Mouse (Mus musculus) C2C12 (cell line): ENCODE data around the gene Pou3f1.

Experiments used
- CEBPB ChIP-seq: IDR thresholded peaks from one replicate; pipeline ENCODE4 v1.6.1; 2011; ENCODE audit warnings: low read depth, mild to moderate bottlenecking, control low read depth, moderate library complexity
- CTCF ChIP-seq: IDR thresholded peaks from one replicate; pipeline ENCODE4 v1.5.1; 2011; ENCODE audit not compliant: control insufficient read depth, insufficient read depth, insufficient read length
- FOSL1 ChIP-seq: IDR thresholded peaks from one replicate; pipeline ENCODE4 v1.8.0; 2011; ENCODE audit warnings: mild to moderate bottlenecking, low read length; ENCODE audit not compliant: poor library complexity, insufficient read depth, severe bottlenecking
- MAX ChIP-seq: IDR thresholded peaks from one replicate; pipeline ENCODE4 v1.6.1; 2011; ENCODE audit warnings: mild to moderate bottlenecking, control low read depth
- MYOD1 ChIP-seq: IDR thresholded peaks from one replicate; pipeline ENCODE4 v1.6.1; 2011; ENCODE audit warnings: low read depth; ENCODE audit not compliant: control insufficient read depth, insufficient read length
- USF1 ChIP-seq: IDR thresholded peaks from one replicate; pipeline ENCODE4 v1.6.1; 2011; ENCODE audit warnings: low read depth, mild to moderate bottlenecking, control low read depth, moderate library complexity

DNA sequence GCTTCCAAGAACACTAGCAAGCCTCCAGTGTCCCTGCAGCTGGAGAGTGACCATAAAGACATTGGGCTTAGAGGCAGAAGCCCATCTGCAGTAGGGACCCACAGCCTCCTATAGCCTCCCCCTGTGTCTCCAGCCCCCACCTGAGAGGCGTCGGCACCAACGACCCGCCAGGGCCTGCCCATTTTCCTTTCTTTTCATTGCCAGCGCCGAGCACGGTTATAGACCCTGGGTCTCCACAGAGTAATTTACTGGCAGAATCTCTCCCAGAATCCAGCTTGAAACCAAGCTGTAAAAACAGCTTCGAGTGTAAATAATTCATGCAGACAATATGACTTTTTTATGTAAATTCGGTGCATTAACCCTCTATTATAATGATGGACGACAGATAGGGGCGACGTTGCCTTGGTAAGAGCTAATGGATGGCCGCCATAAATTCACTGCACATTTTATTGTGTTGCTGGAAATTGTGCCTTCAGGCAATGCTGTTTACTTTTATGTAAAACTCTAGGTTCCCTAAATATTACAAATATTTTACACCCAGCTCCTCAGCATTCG lies 41.1 kb upstream of the Pou3f1 start:
- TF ChIP-seq CTCF, result no peak
- no peak for TF ChIP-seq FOSL1
- no peak for TF ChIP-seq CEBPB
- no peak for TF ChIP-seq MYOD1
- TF ChIP-seq MAX, result no peak
- TF ChIP-seq USF1, result no peak
